Mouse (Mus musculus) thymus, postnatal 4 days (tissue): Measurements from ENCODE around the gene Klc1.
A peak's percentile ranks its signal among the peaks of the same experiment; 100 is the strongest.

Source experiments
- DNase-seq: peaks from one replicate; pipeline ENCODE4 v3.0.0; 2021

Gene Klc1

DNA sequence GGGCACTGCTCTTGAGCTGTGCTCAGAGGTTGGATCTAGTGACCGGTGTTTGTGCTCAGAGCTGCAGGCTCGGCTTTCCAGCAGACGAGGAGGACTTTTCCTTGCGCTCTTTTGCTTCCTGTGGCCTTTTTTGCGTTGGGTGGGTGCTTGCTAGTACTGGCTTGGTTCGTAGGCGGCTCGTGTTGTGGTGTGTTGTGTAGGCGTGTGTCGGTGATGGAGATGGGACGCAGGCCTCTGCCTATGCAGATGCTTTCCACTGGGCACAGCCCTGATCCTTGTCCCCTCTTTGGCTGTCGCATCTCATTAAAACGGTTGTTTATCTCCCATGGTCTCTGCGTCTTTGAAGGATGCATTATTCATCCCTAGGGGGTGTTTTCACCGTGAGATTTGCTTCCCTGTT, 16.2 kb downstream of the Klc1 start:
- no peak for DNase-seq

DNA sequence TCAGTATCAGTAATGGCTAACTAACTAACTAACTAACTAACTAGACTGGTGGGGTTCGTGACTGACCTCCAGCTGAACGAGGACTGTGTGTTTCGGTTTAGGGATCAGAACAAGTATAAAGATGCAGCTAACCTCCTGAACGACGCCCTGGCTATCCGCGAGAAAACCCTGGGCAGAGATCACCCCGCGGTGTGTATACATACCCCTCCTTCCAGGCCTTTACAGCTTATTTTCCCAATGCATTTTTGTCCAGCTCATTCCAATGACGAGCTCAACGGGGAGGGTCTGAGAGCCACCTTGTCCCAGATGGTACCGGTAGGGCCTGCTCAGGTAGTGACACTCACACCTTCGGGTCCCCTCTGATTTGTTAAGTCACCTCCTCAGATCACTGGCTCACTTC, 19.3 kb downstream of the Klc1 start:
- DNase-seq = no peak

DNA sequence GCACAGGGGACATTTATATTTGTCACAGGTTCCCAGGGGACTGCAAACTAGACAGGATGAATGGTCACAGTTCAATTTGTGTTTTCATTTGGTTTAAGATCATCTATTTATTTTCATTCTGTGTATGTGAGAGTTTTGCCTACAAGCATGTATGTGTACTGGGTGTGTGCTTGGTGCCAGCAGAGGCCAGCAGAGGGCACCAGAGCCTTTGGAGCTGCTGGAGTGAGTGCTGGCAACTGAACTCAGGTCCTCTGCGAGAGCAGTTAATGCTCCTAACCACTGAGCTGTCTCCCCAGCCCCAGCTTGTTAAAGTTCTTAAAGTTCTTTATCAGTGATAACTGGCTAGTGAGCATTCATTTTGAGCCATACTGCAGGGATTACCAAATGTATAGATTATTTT, 20.9 kb downstream of the Klc1 start:
- DNase-seq = peak; percentile 41

- DNase-seq = no peak
Measured at GRCm38 (mm10) chr12:111785174-111785573, 26.5 kb downstream of the Klc1 start.

DNA sequence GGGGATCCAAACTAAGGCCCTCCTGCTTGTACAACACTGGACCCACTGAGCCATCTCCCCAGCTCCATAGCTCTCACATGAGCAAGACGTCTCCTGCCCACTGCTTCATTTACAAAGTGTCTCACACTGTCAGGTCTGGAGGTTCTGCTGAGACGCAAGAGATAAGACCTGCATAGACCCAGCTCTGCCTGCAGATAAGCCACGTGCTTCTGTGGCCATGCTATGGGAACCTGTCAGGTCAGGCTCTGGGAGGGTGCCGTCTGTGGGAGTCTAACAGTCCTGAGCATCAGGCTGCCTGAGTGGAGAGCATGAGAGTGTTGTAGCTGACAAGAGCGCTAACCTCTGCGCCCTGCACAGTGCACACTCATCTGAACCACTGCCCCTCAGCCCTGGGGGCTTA, 28.4 kb downstream of the Klc1 start:
- DNase-seq = no peak

- DNase-seq = no peak
Measured at GRCm38 (mm10) chr12:111790090-111790489, 31.4 kb downstream of the Klc1 start.

DNA sequence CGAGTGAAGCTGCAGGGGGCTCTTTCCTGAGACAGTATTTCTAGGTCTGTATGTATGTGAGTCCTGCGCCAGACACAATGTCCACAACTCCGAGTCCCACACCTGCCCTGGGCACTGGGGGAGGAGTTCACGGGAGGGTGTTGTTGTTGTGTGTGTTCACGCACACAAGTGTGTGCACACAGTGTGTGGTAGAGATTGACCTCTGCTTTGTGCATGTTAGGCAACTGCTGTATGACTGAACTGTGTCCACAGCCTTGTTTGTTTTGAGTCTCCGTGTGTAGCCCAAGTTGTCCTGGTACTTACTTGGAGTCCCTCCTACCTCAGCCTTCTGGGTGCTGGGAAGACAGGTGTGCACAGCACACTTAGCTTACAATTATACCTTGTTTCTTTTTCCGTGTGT, 32.0 kb downstream of the Klc1 start:
- no peak for DNase-seq

DNA sequence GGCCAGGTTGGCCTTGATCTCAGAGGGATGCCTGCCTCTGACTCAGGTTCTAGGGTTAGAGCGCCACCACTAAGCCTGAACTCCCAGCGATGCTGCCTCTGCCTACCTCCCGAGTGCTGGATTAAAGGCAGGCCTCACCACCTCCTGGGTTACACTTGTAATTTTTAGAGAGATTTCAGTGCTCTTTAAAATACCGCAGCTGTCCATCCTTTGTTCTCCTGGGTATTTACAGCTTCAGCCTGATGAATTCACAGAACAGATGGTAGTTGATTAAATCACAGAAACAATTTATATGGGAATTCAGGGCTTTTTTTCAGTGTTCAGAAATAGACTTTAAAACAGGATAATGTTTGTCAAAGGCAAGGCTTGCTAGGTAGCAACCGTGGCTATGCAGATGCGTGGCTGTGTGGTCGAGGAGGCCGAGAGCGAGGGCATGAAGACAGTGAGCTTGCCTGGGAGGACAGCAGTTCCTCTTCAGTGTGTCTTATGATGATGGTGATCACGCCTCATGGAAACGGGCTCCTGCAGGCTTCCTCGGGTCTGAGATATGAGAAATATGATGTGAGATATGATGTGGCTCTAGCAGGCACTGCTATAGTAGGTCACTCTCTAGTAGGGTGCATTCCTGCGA, 32.9 kb downstream of the Klc1 start:
- no peak for DNase-seq

DNA sequence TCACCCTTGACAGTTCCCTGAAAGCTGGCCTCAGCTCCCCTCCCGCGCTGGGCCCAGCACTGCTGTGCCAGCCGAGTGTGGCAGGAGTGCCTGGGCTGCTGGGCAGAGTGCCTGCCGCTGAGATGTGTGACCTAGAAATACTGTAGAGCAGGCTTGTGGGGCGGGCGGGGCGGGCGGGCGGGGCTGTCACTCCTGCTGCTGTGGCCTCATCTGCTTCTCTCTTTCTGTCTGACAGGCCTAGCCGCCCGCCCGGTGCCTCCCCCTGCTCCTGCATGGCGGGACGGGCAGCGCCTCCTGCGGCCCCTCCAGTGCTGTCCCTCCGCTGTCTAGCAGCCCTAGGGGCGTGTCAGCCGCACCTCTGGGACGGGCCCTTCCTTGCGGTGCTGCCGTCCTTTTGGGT, 35.5 kb downstream of the Klc1 start:
- no peak for DNase-seq

- DNase-seq = no peak
Measured at GRCm38 (mm10) chr12:111794526-111795179, 36.0 kb downstream of the Klc1 start.

DNA sequence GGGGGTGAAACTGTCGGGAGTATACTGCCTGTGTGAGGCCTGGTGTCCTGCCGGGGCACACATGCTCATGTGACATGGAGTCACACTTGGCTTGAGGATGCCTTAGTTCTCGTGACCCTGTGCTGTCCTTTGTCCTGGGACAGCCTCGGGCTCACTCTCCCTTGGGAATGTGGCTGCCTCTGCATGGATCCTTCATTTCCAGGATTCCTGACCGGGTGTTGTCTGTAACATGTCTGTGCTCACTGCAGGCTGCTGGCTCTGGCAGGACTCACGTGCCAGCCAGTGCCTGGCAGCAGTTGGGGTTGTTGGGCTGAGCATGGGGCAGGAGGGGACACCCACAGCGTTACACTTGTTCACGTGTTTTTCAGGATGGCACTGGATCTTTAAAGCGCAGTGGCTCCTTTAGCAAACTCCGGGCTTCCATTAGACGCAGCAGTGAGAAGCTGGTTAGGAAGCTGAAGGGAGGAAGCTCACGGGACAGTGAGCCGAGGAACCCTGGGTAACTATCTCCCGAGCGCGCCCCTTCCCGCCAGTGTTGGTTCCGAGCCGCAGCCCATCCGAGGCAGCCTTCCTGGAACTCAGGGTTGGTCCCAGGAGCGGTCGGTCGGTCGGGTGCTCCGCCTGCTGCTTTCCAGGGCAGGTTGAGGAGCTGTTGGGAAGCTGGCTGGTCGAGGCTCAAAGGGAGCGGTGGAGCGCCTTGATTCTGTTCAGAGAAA, 36.7 kb downstream of the Klc1 start:
- no peak for DNase-seq

DNA sequence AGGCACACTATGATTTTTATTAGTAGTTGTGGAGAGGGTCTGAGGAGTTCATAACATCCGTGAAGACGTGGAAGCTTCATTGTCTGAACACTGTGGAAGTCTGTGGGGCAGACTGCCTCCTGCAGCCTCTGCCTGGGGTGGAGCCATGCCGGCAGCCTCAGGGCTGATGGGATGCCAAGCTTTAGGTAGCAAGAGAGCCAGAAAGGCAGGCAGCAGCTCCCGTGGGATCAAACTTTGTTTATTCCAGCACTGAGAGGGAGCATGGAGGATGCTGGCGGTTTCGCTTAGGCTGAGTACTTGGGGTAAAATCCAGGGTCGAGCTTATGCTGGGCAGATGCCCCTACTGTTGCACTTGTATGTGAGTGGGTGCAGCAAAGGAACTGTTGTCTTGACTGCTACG, 38.6 kb downstream of the Klc1 start:
- no peak for DNase-seq

GRCm38 (mm10) chr12:111798493-111798892, 39.8 kb downstream of the Klc1 start:
- DNase-seq = no peak

- DNase-seq = no peak
Measured at GRCm38 (mm10) chr12:111800459-111801183, 42.0 kb downstream of the Klc1 start.

- no peak for DNase-seq
Measured at GRCm38 (mm10) chr12:111803538-111803937, 44.9 kb downstream of the Klc1 start.

DNA sequence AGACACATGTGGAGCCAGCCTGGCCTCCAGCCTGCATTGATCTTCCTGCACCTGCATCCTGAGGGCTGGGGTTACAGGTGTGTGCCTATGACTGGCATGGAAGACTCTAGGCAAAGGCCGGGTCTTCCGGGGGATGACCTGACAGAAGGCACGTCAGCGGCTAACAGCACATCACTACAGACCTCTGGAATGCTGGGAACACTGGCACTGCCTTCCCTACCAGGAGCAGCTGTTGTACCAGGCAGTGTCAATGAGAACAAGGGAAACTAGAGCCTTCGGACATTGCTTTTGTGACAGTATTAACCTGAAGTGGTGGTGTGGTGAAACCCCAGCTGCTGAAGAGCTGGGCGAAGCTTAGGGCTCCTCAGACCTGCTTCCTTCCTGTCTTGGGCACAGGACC, 50.1 kb downstream of the Klc1 start:
- DNase-seq = no peak

DNA sequence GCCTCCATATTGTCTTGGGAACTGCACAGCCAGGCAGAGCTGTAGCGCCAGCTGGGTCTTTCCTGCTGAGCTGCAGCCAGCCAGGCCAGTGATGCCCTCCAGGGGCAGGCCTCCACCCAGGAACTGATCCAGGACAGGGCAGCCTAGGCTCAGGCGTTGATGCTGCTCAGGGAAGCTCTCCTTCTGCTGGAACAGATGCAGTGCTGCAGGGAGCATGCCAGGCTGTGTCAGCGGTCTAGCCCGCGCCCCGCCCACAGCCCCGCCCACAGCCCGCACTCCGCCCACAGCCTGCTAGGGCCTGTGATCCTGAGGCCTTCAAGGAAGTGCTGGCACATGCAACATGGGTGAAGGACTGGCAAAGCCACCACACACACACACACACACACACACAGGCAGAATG, 51.1 kb downstream of the Klc1 start:
- DNase-seq = peak; percentile 82

DNA sequence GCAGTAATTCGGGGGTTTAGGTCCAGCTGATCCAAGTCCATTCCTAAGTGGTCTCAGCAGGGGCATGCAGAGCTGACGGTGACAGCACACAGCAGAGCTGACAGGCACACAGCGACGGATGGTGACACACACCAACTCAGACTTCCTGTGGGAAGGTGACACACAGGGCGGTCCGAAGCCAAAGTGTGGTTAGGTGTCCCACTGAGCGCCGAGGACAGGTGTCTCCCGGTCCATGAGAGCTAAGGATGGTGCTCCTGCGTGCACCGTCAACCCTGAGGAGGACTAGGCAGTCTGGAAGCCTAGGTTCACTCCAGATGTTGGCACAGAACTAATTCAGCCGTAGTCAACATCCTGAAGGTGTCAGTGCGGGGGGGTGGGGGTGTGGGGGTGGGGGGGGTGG, 53.4 kb downstream of the Klc1 start:
- DNase-seq = no peak

DNA sequence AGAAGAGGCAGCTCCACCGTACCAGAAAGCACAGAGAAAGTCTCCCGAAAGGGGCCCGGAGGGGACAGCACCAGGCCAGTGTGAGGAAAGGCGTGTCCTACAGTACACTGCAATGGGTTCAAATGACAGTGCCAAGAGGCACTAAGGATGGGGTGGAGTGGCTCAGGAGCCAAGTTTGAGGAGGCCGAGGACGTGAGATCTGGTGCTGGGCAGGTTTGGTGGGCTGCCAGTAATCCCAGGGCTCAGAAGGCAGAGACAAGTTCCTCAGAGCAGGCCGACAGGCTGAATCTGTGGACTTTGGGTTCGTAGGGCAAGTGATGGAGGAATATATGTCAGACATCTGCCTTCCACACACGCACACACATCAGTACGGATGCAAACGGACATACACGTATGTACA, 54.0 kb downstream of the Klc1 start:
- no peak for DNase-seq

GRCm38 (mm10) chr12:111813111-111813765, 54.6 kb downstream of the Klc1 start:
- DNase-seq = no peak

DNA sequence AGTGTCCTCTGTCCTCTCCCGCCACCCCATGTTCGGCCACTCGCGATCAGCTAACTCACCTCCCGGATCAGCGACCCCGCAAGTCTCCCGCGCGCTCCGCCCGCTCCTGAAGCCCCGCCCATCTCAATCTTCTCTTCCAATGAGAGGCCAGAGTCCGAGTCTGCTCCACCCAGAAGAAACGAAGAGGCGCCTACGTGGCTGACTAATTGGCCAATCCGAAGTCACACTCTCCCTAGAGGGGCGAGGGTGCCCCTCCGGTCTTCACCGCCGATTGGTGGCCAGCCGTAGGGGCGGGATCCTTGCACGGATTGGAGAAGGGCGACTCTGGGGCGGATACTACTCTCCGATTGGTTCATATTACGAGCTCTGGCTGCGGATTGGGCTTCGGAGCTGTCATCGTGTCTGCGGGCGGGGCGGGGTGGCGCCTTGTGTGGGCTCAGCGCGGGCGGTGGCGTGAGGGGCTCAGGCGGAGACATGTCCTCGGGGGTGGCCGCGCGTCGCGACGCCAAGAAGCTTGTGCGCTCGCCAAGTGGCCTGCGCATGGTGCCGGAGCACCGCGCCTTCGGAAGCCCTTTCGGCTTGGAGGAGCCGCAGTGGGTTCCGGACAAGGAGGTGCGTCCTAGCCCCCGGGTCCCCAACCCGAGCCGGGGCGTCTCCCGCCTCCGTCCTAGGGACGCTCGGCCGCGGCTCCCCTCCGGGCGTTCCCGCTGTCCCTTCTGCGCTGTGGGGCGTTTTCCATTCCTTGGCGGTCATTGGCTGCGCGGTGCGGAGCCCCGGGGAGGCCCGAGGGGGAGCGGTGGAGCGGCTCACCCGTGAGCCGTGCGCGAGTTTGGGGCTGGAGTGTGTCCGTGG, 55.3 kb downstream of the Klc1 start, which contains the start of the genes Xrcc3 and Zfyve21:
Xrcc3 (minus strand) TSS at position 108 of the 852 bp plus-strand sequence.
Zfyve21 (plus strand) TSS at position 405 of the 852 bp plus-strand sequence.
- DNase-seq = peak; percentile 95
